ENCODE assay signal across 8 mouse cellular contexts in genomic region chr3:51888295-51888661, GRCm38 (mm10).
DNase-seq lines count a peak whose midpoint lies in the region; ATAC-seq and TF ChIP-seq lines count a peak whose summit lies in the region.

No protein-coding gene starts in this region.

- no peaks in the 10 kb centered on the region for H3K9me3 ChIP-seq in heart, embryonic 14.5 days (ENCODE audit: control insufficient read depth, low read length)
- H3K9me3 ChIP-seq in embryonic facial prominence, embryonic 14.5 days (ENCODE audit: control insufficient read depth, low read length): no peaks in the 10 kb centered on the region
- H3K9me3 ChIP-seq in intestine, postnatal 0 days (ENCODE audit: control insufficient read depth): no peaks in the 10 kb centered on the region
- no peaks in the 10 kb centered on the region for H3K9me3 ChIP-seq in midbrain, postnatal 0 days (ENCODE audit: low read length)

- 3% methylated on average over 7 of the region's 8 CpGs for WGBS in heart, embryonic 14.5 days
- 6% methylated on average over 7 of the region's 8 CpGs for WGBS in embryonic facial prominence, embryonic 14.5 days
- 17% methylated on average over 7 of the region's 8 CpGs for WGBS in intestine, postnatal 0 days
- WGBS in midbrain, postnatal 0 days: 4% methylated on average over 6 of the region's 8 CpGs

- H3K4me2 ChIP-seq in heart, embryonic 14.5 days (ENCODE audit: low read length): peak overlapping the region; percentile 62
- peak overlapping the region; percentile 48 for H3K4me2 ChIP-seq in embryonic facial prominence, embryonic 14.5 days (ENCODE audit: low read depth, low read length)
- H3K4me2 ChIP-seq in intestine, postnatal 0 days (replicated peaks; ENCODE audit: low read depth): peak overlapping the region; percentile 28; the same call in 1 of the 2 replicates
- H3K4me2 ChIP-seq in midbrain, postnatal 0 days (ENCODE audit: low read depth, low read length, poor library complexity, severe bottlenecking): peak overlapping the region; percentile 35; the same call in 1 of the 2 replicates

- H3K4me1 ChIP-seq in heart, embryonic 14.5 days (ENCODE audit: control insufficient read depth in 2 of 2, insufficient read depth in 2 of 2, low read length in 2 of 2): peaks cover 10 to 24% of the 10 kb centered on the region in 2 experiments
- H3K4me1 ChIP-seq in embryonic facial prominence, embryonic 14.5 days (ENCODE audit: control insufficient read depth, insufficient read depth, low read length): peaks cover 20% of the 10 kb centered on the region
- no peaks in the 10 kb centered on the region for H3K4me1 ChIP-seq in intestine, postnatal 0 days (replicated peaks; ENCODE audit: control insufficient read depth, insufficient read depth, low read length)
- peaks cover 21% of the 10 kb centered on the region for H3K4me1 ChIP-seq in midbrain, postnatal 0 days (ENCODE audit: insufficient read depth, low read length)

- no peaks in the 10 kb centered on the region for H3K36me3 ChIP-seq in heart, embryonic 14.5 days (ENCODE audit: control insufficient read depth, insufficient read depth, low read length)
- no peaks in the 10 kb centered on the region for H3K36me3 ChIP-seq in embryonic facial prominence, embryonic 14.5 days (ENCODE audit: control insufficient read depth, insufficient read depth, low read length)
- H3K36me3 ChIP-seq in intestine, postnatal 0 days (ENCODE audit: control insufficient read depth, insufficient read depth): no peaks in the 10 kb centered on the region
- H3K36me3 ChIP-seq in midbrain, postnatal 0 days (ENCODE audit: insufficient read depth, low read length): no peaks in the 10 kb centered on the region

- intact Hi-C loops in gastrocnemius, postnatal 36 days (cut with DNase I): no loop called here

- peak overlapping the region; percentile 3; the same call in 1 of the 2 replicates for H3K9ac ChIP-seq in heart, embryonic 14.5 days (ENCODE audit: low read length)
- H3K9ac ChIP-seq in embryonic facial prominence, embryonic 14.5 days (ENCODE audit: low read depth, low read length): peak overlapping the region; percentile 28; the same call in 1 of the 2 replicates
- no peak overlapping the region for H3K9ac ChIP-seq in intestine, postnatal 0 days (ENCODE audit: low read depth, low read length)
- 0 out of 2 replicates have a peak overlapping the region, but pooled peaks have one; percentile 36 for H3K9ac ChIP-seq in midbrain, postnatal 0 days (replicated peaks; ENCODE audit: low read length, poor library complexity, severe bottlenecking)

- H3K27me3 ChIP-seq in heart, embryonic 14.5 days (ENCODE audit: control insufficient read depth, insufficient read depth, low read length): no peaks in the 10 kb centered on the region; the same call in 1 of the 2 replicates
- H3K27me3 ChIP-seq in embryonic facial prominence, embryonic 14.5 days (replicated peaks; ENCODE audit: control insufficient read depth, insufficient read depth, low read length): no peaks in the 10 kb centered on the region
- H3K27me3 ChIP-seq in intestine, postnatal 0 days (replicated peaks; ENCODE audit: control insufficient read depth, insufficient read depth, low read length): no peaks in the 10 kb centered on the region
- H3K27me3 ChIP-seq in midbrain, postnatal 0 days (ENCODE audit: insufficient read depth, low read length): no peaks in the 10 kb centered on the region

- ATAC-seq in heart, embryonic 14.5 days (ENCODE audit: insufficient number of reproducible peaks, insufficient read depth, low FRiP score, low read depth): no peak
- no peak for ATAC-seq in embryonic facial prominence, embryonic 14.5 days (ENCODE audit: low read depth)
- no peak for ATAC-seq in intestine, postnatal 0 days
- peak; percentile 15; the same call in 1 of the 2 replicates for ATAC-seq in midbrain, postnatal 0 days (ENCODE audit: low FRiP score)
- no peak for ATAC-seq in megakaryocyte progenitor cell, adult 5-6 weeks (replicated peaks; ENCODE audit: poor library complexity)

- no peak overlapping the region for H3K27ac ChIP-seq in heart, embryonic 14.5 days (replicated peaks in 1 of 2; ENCODE audit: control insufficient read depth in 1 of 2, insufficient read depth in 1 of 2, low read depth in 2 of 2, low read length in 2 of 2)
- H3K27ac ChIP-seq in embryonic facial prominence, embryonic 14.5 days (replicated peaks; ENCODE audit: low read depth, low read length): no peak overlapping the region
- no peak overlapping the region for H3K27ac ChIP-seq in intestine, postnatal 0 days (ENCODE audit: low read depth, low read length)
- peak overlapping the region; percentile 79 for H3K27ac ChIP-seq in midbrain, postnatal 0 days (ENCODE audit: low read depth, low read length)

- H3K4me3 ChIP-seq in heart, embryonic 14.5 days (ENCODE audit: control insufficient read depth in 1 of 2, insufficient read depth in 1 of 2, low read depth in 1 of 2, low read length in 2 of 2): peak overlapping the region in 1 of 2 experiments; percentile 18; a peak in 2 of 4 replicates
- H3K4me3 ChIP-seq in embryonic facial prominence, embryonic 14.5 days (ENCODE audit: low read depth, low read length): no peak overlapping the region
- H3K4me3 ChIP-seq in intestine, postnatal 0 days (ENCODE audit: low read depth, low read length): no peak overlapping the region
- H3K4me3 ChIP-seq in midbrain, postnatal 0 days (ENCODE audit: low read depth, low read length): no peak overlapping the region

- DNase-seq in heart, postnatal 4 days: no peak
- DNase-seq in embryonic facial prominence, embryonic 14.5 days (ENCODE audit: low spot score): peak; percentile 51
- peak; percentile 55 for DNase-seq in midbrain, postnatal 0 days (ENCODE audit: low spot score)
- no peak for DNase-seq in ovary, postnatal 36 days (ENCODE audit: low spot score)
- DNase-seq in gastrocnemius, postnatal 36 days: no peak

- TF ChIP-seq CTCF in intestine, postnatal 0 days (IDR thresholded peaks at IDR 0.05; ENCODE audit: low read depth): no peak
- TF ChIP-seq CTCF in midbrain, postnatal 0 days (IDR thresholded peaks at IDR 0.05): no peak

Comparison
In these comparisons a context has a peak if more than half of its experiments do, and no peak if none do; other contexts are left out.
1. DNase-seq: peak in embryonic facial prominence, embryonic 14.5 days (single experiment) and midbrain, postnatal 0 days (single experiment); none in heart, postnatal 4 days (single experiment), ovary, postnatal 36 days (single experiment) and gastrocnemius, postnatal 36 days (0 of 2).
2. Peak in every context shown above with its lines, with median percentiles within 50 percentile points of each other: H3K4me2 ChIP-seq.